Mouse (Mus musculus): ENCODE data around the gene Il17f. TPM values are rescaled to one million over a fixed set of nuclear protein-coding genes. Genes with fewer than 3 reads are reported as not detected.
"Not testable (repeated sequence)": the region's sequence is repeated elsewhere in the genome, so short reads cannot be mapped to it uniquely, and the experiment has no call there.

Il17f gene
- total and polyA plus RNA-seq, 3 experiments, result not detected

DNA sequence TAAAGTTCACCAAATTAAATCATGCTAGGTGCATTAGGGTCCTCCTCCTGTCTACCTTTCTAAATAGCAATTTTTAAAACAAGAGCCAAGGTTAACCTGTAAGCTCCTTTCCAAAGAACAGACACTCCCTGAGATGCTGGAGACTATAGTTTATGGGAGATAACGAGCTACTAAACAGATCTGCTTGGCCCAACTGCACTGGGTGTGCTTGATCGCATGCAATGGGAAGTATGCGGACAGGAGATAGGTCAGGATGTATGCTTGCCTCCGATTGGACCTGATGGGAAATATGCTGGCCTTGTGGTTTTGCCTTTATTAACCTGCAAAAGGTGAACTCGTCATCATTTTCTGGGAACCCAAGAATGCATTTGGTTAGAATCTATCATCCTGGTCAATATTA is 4.8 kb upstream of the Il17f start:
- no peak overlapping the region for H3K9ac ChIP-seq (ENCODE audit: low read depth, low read length)
- TF ChIP-seq POLR2A (IDR thresholded peaks at IDR 0.05; ENCODE audit: insufficient read depth, low read depth, low read length) (no peak), EP300 (IDR thresholded peaks at IDR 0.05; ENCODE audit: insufficient read depth, low read depth, low read length) (no peak), CTCF (IDR thresholded peaks at IDR 0.05) (no peak)
- no peak overlapping the region for H3K4me3 ChIP-seq
- H3K27ac ChIP-seq, result no peak overlapping the region
- H3K36me3 ChIP-seq (ENCODE audit: control insufficient read depth, insufficient read depth, low read length), result no peaks in the 10 kb centered on the region
- 0 out of 2 replicates have a peak, but pooled peaks cover 2% of the 10 kb centered on the region for H3K27me3 ChIP-seq (ENCODE audit: control insufficient read depth, insufficient read depth, low read length)
- intact Hi-C loops (cut with DNase I), result no loop called here
- H3K4me1 ChIP-seq (ENCODE audit: control insufficient read depth, insufficient read depth, low read length), result no peaks in the 10 kb centered on the region
- H3K79me2 ChIP-seq (replicated peaks; ENCODE audit: control insufficient read depth, insufficient read depth, low read length), result no peaks in the 10 kb centered on the region
- 91% methylated on average over 5 of the region's 5 CpGs for WGBS
- DNase-seq, result no peak

- H3K36me3 ChIP-seq (ENCODE audit: control insufficient read depth, insufficient read depth, low read length), result no peaks in the 10 kb centered on the region
- TF ChIP-seq CTCF (IDR thresholded peaks at IDR 0.05), result no peak
- no peak for TF ChIP-seq POLR2A (IDR thresholded peaks at IDR 0.05; ENCODE audit: insufficient read depth, low read depth, low read length)
- TF ChIP-seq EP300 (IDR thresholded peaks at IDR 0.05; ENCODE audit: insufficient read depth, low read depth, low read length), result no peak
- WGBS, result 83% methylated on average over 4 of the region's 4 CpGs
- H3K9ac ChIP-seq (ENCODE audit: low read depth, low read length), result no peak overlapping the region
- 0 out of 2 replicates have a peak, but pooled peaks cover 2% of the 10 kb centered on the region for H3K27me3 ChIP-seq (ENCODE audit: control insufficient read depth, insufficient read depth, low read length)
- no peaks in the 10 kb centered on the region for H3K79me2 ChIP-seq (replicated peaks; ENCODE audit: control insufficient read depth, insufficient read depth, low read length)
- no peak for DNase-seq
- no peak overlapping the region for H3K27ac ChIP-seq
- intact Hi-C loops (cut with DNase I), result no loop called here
- H3K4me1 ChIP-seq (ENCODE audit: control insufficient read depth, insufficient read depth, low read length), result no peaks in the 10 kb centered on the region
- H3K4me3 ChIP-seq, result no peak overlapping the region
These were observed 4.3 kb upstream of the Il17f start for GRCm38 (mm10) chr1:20794760-20795159.

DNA sequence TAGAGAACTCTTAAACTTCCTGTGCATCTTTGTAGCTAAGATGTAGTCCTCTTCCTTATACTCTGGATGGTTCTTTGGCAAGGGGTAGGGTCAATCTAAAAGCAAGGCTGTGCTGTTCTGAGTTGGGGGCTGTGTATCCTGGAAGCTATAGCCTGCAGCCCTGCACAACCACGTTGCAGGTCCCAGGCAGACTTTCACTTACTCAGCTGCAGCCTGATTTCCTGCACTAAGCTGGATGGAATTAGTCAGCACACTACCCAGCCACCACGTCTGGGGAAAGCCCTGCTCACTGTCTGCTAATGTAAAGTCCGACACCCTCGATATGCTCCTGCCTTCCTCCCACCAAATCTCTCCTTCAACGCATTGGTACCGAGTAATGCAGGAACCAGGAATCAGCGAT is 997 bp upstream of the Il17f start:
- 0 out of 2 replicates have a peak, but pooled peaks cover 2% of the 10 kb centered on the region for H3K27me3 ChIP-seq (ENCODE audit: control insufficient read depth, insufficient read depth, low read length)
- no peaks in the 10 kb centered on the region for H3K4me1 ChIP-seq (ENCODE audit: control insufficient read depth, insufficient read depth, low read length)
- no peak overlapping the region for H3K27ac ChIP-seq
- DNase-seq, result no peak
- no peaks in the 10 kb centered on the region for H3K36me3 ChIP-seq (ENCODE audit: control insufficient read depth, insufficient read depth, low read length)
- intact Hi-C loops (cut with DNase I), result no loop called here
- 45% methylated on average over 7 of the region's 7 CpGs for WGBS
- H3K4me3 ChIP-seq, result no peak overlapping the region
- H3K79me2 ChIP-seq (replicated peaks; ENCODE audit: control insufficient read depth, insufficient read depth, low read length), result no peaks in the 10 kb centered on the region
- H3K9ac ChIP-seq (ENCODE audit: low read depth, low read length), result no peak overlapping the region
- TF ChIP-seq EP300 (IDR thresholded peaks at IDR 0.05; ENCODE audit: insufficient read depth, low read depth, low read length) (no peak), POLR2A (IDR thresholded peaks at IDR 0.05; ENCODE audit: insufficient read depth, low read depth, low read length) (no peak), CTCF (IDR thresholded peaks at IDR 0.05) (no peak)

- no peak overlapping the region for H3K27ac ChIP-seq
- H3K4me1 ChIP-seq (ENCODE audit: control insufficient read depth, insufficient read depth, low read length), result no peaks in the 10 kb centered on the region
- TF ChIP-seq EP300 (IDR thresholded peaks at IDR 0.05; ENCODE audit: insufficient read depth, low read depth, low read length) (no peak), CTCF (IDR thresholded peaks at IDR 0.05) (no peak), POLR2A (IDR thresholded peaks at IDR 0.05; ENCODE audit: insufficient read depth, low read depth, low read length) (no peak)
- DNase-seq, result no peak
- 0 out of 2 replicates have a peak, but pooled peaks cover 2% of the 10 kb centered on the region for H3K27me3 ChIP-seq (ENCODE audit: control insufficient read depth, insufficient read depth, low read length)
- intact Hi-C loops (cut with DNase I), result no loop called here
- H3K9ac ChIP-seq (ENCODE audit: low read depth, low read length), result no peak overlapping the region
- H3K79me2 ChIP-seq (replicated peaks; ENCODE audit: control insufficient read depth, insufficient read depth, low read length), result no peaks in the 10 kb centered on the region
- H3K4me3 ChIP-seq, result no peak overlapping the region
- 50% methylated on average over 10 of the region's 10 CpGs for WGBS
- no peaks in the 10 kb centered on the region for H3K36me3 ChIP-seq (ENCODE audit: control insufficient read depth, insufficient read depth, low read length)
These were observed 2.0 kb downstream of the Il17f start for GRCm38 (mm10) chr1:20788419-20788818.

DNA sequence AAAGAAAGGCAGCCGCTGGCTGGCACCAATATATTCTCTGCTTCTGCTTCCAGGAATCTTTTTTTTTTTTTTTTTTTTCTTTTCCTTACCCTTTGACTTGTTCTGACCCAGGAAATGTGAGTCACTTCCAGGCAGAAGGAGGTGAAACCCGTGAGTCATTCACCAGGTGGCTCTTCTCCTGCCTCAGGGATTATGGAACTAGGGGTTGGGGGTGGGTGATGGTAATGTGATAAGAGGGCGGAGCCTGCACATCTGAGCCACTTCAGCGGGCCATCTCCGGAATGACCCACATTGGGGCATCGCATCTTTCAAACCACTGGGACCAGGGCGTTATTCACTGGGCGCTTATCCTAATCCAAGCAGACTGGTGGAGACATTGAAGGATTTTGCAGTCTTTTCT is 3.4 kb downstream of the Il17f start:
- TF ChIP-seq POLR2A (IDR thresholded peaks at IDR 0.05; ENCODE audit: insufficient read depth, low read depth, low read length), result no peak
- TF ChIP-seq CTCF (IDR thresholded peaks at IDR 0.05), result no peak
- H3K9ac ChIP-seq (ENCODE audit: low read depth, low read length), result no peak overlapping the region
- H3K36me3 ChIP-seq (ENCODE audit: control insufficient read depth, insufficient read depth, low read length), result no peaks in the 10 kb centered on the region
- H3K79me2 ChIP-seq (replicated peaks; ENCODE audit: control insufficient read depth, insufficient read depth, low read length), result no peaks in the 10 kb centered on the region
- no peak overlapping the region for H3K4me3 ChIP-seq
- no peaks in the 10 kb centered on the region for H3K4me1 ChIP-seq (ENCODE audit: control insufficient read depth, insufficient read depth, low read length)
- intact Hi-C loops (cut with DNase I), result no loop called here
- 0 out of 2 replicates have a peak, but pooled peaks cover 2% of the 10 kb centered on the region for H3K27me3 ChIP-seq (ENCODE audit: control insufficient read depth, insufficient read depth, low read length)
- 44% methylated on average over 8 of the region's 8 CpGs for WGBS
- no peak overlapping the region for H3K27ac ChIP-seq
- no peak for DNase-seq

GRCm38 (mm10) chr1:20778366-20778765 is 12.1 kb downstream of the Il17f start:
- Histone ChIP-seq H3K4me3 (no peak overlapping the region), H3K79me2 (replicated peaks; ENCODE audit: control insufficient read depth, insufficient read depth, low read length) (no peaks in the 10 kb centered on the region), H3K9ac (ENCODE audit: low read depth, low read length) (no peak overlapping the region), H3K27me3 (ENCODE audit: control insufficient read depth, insufficient read depth, low read length) (no peaks in the 10 kb centered on the region), H3K4me1 (ENCODE audit: control insufficient read depth, insufficient read depth, low read length) (no peaks in the 10 kb centered on the region), H3K27ac (no peak overlapping the region), H3K36me3 (ENCODE audit: control insufficient read depth, insufficient read depth, low read length) (no peaks in the 10 kb centered on the region)
- TF ChIP-seq EP300 (IDR thresholded peaks at IDR 0.05; ENCODE audit: insufficient read depth, low read depth, low read length), result no peak
- no peak for TF ChIP-seq POLR2A (IDR thresholded peaks at IDR 0.05; ENCODE audit: insufficient read depth, low read depth, low read length)
- TF ChIP-seq CTCF (IDR thresholded peaks at IDR 0.05), result no peak
- intact Hi-C loops (cut with DNase I), result no loop called here
- WGBS, result 57% methylated on average over 2 of the region's 2 CpGs
- DNase-seq, result no peak

- H3K9ac ChIP-seq (ENCODE audit: low read depth, low read length); H3K36me3 ChIP-seq (ENCODE audit: control insufficient read depth, insufficient read depth, low read length); H3K4me1 ChIP-seq (ENCODE audit: control insufficient read depth, insufficient read depth, low read length); H3K4me3 ChIP-seq; H3K79me2 ChIP-seq (replicated peaks; ENCODE audit: control insufficient read depth, insufficient read depth, low read length); H3K27ac ChIP-seq; intact Hi-C loops (cut with DNase I); DNase-seq; H3K27me3 ChIP-seq (ENCODE audit: control insufficient read depth, insufficient read depth, low read length): not testable (repeated sequence)
- WGBS, result 80% methylated on average over 4 of the region's 4 CpGs
These were observed 16.2 kb downstream of the Il17f start for GRCm38 (mm10) chr1:20774026-20774730.
